Mouse (Mus musculus) kidney, postnatal 14 days (tissue): ENCODE results near the gene Gm21887.
"Not testable (repeated sequence)": the region's sequence is repeated elsewhere in the genome, so short reads cannot be mapped to it uniquely, and the experiment has no call there.

Experiments
- DNase-seq: peaks from one replicate; pipeline ENCODE4 v3.0.0; 2022; ENCODE audit warnings: mixed read lengths

The Gm21887 gene

GRCm38 (mm10) chrX:170015883-170016282 is 6.4 kb downstream of the Gm21887 start:
- DNase-seq, result not testable (repeated sequence)

- DNase-seq, result peak; percentile 94
Observed at GRCm38 (mm10) chrX:170017333-170018245, 8.1 kb downstream of the Gm21887 start.

GRCm38 (mm10) chrX:170018571-170019218 is 9.2 kb downstream of the Gm21887 start:
- peak; percentile 81 for DNase-seq

GRCm38 (mm10) chrX:170019219-170019953 is 9.9 kb downstream of the Gm21887 start:
- not testable (repeated sequence) for DNase-seq

GRCm38 (mm10) chrX:170019954-170020689 is 10.7 kb downstream of the Gm21887 start:
- DNase-seq, result peak; percentile 98

GRCm38 (mm10) chrX:170020690-170021050 is 11.2 kb downstream of the Gm21887 start:
- DNase-seq, result peak; percentile 89

GRCm38 (mm10) chrX:170021205-170021604 is 11.7 kb downstream of the Gm21887 start:
- not testable (repeated sequence) for DNase-seq

GRCm38 (mm10) chrX:170021750-170022461 is 12.4 kb downstream of the Gm21887 start:
- DNase-seq, result peak; percentile 81
